Mouse (Mus musculus): ENCODE results near the gene Rad51. TPM values are rescaled to one million over a fixed set of nuclear protein-coding genes. Genes with fewer than 3 reads are reported as not detected.

The Rad51 gene
- total RNA-seq, 2 experiments from 2014 or later: 13.5 to 17.3 TPM

Other genes with a start within 250 kb of the Rad51 start
- gene Bahd1, start 212.4 kb upstream of the Rad51 start, total RNA-seq (2021): 10 to 100 TPM; 51.5 to 54.1 TPM
- gene Chst14, start 186.3 kb upstream of the Rad51 start, total RNA-seq (2021): 10 to 100 TPM; 23.0 to 24.5 TPM
- 10 to 100 TPM; 20.0 to 20.2 TPM for gene Ccdc32, start 83.4 kb upstream of the Rad51 start, total RNA-seq (2021)
- gene Rpusd2, start 78.0 kb upstream of the Rad51 start, total RNA-seq (2021): 1 to 10 TPM; 8.6 to 8.7 TPM
- 10 to 100 TPM; 11.6 to 13.5 TPM for gene Knl1, start 65.7 kb upstream of the Rad51 start, total RNA-seq (2021)
- 10 to 100 TPM; 40.5 to 42.5 TPM for gene Rmdn3, start 44.2 kb downstream of the Rad51 start, total RNA-seq (2021)
- 10 to 100 TPM in 1 of 2 experiments, 1 to 10 TPM in 1; 7.2 to 16.8 TPM for gene Gchfr, start 55.0 kb downstream of the Rad51 start, total RNA-seq (2021)
- under 1 TPM; 0.25 to 0.34 TPM for gene Gm14137, start 61.7 kb downstream of the Rad51 start, total RNA-seq (2021)
- gene Zfyve19, start 95.8 kb downstream of the Rad51 start, total RNA-seq (2021): 10 to 100 TPM; 38.8 to 43.2 TPM
- 10 to 100 TPM; 24.4 to 26.0 TPM for gene Dnajc17, start 96.0 kb downstream of the Rad51 start, total RNA-seq (2021)
- gene Ppp1r14d, start 117.1 kb downstream of the Rad51 start, total RNA-seq (2021): not detected
- 10 to 100 TPM in 1 of 2 experiments, 1 to 10 TPM in 1; 8.2 to 17.6 TPM for gene Spint1, start 124.6 kb downstream of the Rad51 start, total RNA-seq (2021)
- gene Rhov, start 158.5 kb downstream of the Rad51 start, total RNA-seq (2021): under 1 TPM; 0.62 to 0.76 TPM
- gene Vps18, start 175.9 kb downstream of the Rad51 start, total RNA-seq (2021): 10 to 100 TPM; 24.3 to 24.4 TPM
- 10 to 100 TPM; 13.8 to 15.0 TPM for gene Dll4, start 213.0 kb downstream of the Rad51 start, total RNA-seq (2021)
- 1 to 10 TPM; 1.3 to 2.0 TPM for gene Chac1, start 238.4 kb downstream of the Rad51 start, total RNA-seq (2021)